Mouse (Mus musculus) midbrain, embryonic 13.5 days (tissue): ENCODE measurements around the gene Slc7a8. TPM values are rescaled to one million over a fixed set of nuclear protein-coding genes. Genes with fewer than 3 reads are reported as not detected.

Experiments used
- ATAC-seq: fragments of 200-750 bp; cut with Nextera tagmentation; 2 replicates; pipeline ENCODE4 v1.8.0; 2017; ENCODE audit warnings: mild to moderate bottlenecking, moderate TSS enrichment, moderate library complexity
- H3K27ac ChIP-seq: fragments of 300-500 bp; sonication (generic); 2 replicates; pipeline ENCODE4 v1.5.1; 2015; ENCODE audit warnings: inconsistent platforms, mild to moderate bottlenecking, moderate library complexity
- H3K27me3 ChIP-seq: fragments of 300-500 bp; sonication (generic); 2 replicates; pipeline ENCODE4 v1.6.1; 2015; ENCODE audit warnings: mild to moderate bottlenecking, inconsistent platforms
- H3K36me3 ChIP-seq: fragments of 300-500 bp; sonication (generic); 2 replicates; pipeline ENCODE4 v1.6.1; 2015; ENCODE audit warnings: mild to moderate bottlenecking, inconsistent platforms
- H3K4me1 ChIP-seq: fragments of 300-500 bp; sonication (generic); replicated peaks from 2 replicates; pipeline ENCODE4 v1.6.1; 2015; ENCODE audit warnings: inconsistent platforms
- H3K4me2 ChIP-seq: fragments of 300-500 bp; sonication (generic); replicated peaks from 2 replicates; pipeline ENCODE4 v1.6.1; 2015; ENCODE audit warnings: moderate library complexity, mild to moderate bottlenecking, inconsistent platforms
- H3K4me3 ChIP-seq: fragments of 300-500 bp; sonication (generic); replicated peaks from 2 replicates; pipeline ENCODE4 v1.5.1; 2015; ENCODE audit warnings: mild to moderate bottlenecking, inconsistent platforms
- H3K9ac ChIP-seq: fragments of 300-500 bp; sonication (generic); replicated peaks from 2 replicates; pipeline ENCODE4 v1.6.1; 2015; ENCODE audit warnings: mild to moderate bottlenecking, inconsistent platforms
- H3K9me3 ChIP-seq: fragments of 300-500 bp; sonication (generic); 2 replicates; pipeline ENCODE4 v1.6.1; 2016; ENCODE audit warnings: mild to moderate bottlenecking, inconsistent platforms
- WGBS: fragments of 180-500 bp; shearing (Covaris S2); methylation state at CpG from one replicate; pipeline ENCODE4 v1.1.7; 2015; 5-methylcytosine and 5-hydroxymethylcytosine counted together
- polyA plus RNA-seq: library from polyadenylated mRNA; unstranded; fragments of >200 nt; fragmentation: Nextera tagmentation; extraction: Ambion mirVana; gene quantifications from 2 replicates; pipeline ENCODE4 v1.2.1, GENCODE M21; 2015

Slc7a8 gene
- polyA plus RNA-seq, 1 experiment from 2014 or later: 4.6 TPM

DNA sequence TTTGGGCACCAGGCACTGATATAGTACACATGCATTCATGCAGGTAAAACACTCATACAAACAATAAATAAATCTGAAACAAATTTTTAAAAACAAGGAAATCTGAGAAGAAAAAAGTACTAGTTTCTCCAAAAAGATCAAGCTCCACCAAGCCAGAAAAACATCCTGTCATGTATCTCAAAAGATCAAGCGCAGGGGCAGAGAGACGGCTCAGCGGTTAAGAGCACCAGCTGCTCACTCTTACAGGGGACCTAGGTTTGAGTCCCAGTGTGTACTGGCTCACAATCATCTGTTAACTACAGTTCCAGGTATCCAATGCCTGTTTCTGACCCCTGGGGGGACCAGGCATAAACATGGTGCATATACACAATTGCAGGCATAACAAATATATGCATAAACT is 99.3 kb downstream of the Slc7a8 start:
- ATAC-seq: no peak
- H3K9ac ChIP-seq: no peak overlapping the region
- no peak overlapping the region for H3K27ac ChIP-seq
- H3K4me3 ChIP-seq: no peak overlapping the region
- H3K4me2 ChIP-seq: no peak overlapping the region
- peaks cover 30% of the 10 kb centered on the region for H3K4me1 ChIP-seq
- no peaks in the 10 kb centered on the region for H3K27me3 ChIP-seq
- H3K36me3 ChIP-seq: peaks cover 45% of the 10 kb centered on the region
- 89% methylated on average over 3 of the region's 3 CpGs for WGBS
- no peaks in the 10 kb centered on the region for H3K9me3 ChIP-seq

DNA sequence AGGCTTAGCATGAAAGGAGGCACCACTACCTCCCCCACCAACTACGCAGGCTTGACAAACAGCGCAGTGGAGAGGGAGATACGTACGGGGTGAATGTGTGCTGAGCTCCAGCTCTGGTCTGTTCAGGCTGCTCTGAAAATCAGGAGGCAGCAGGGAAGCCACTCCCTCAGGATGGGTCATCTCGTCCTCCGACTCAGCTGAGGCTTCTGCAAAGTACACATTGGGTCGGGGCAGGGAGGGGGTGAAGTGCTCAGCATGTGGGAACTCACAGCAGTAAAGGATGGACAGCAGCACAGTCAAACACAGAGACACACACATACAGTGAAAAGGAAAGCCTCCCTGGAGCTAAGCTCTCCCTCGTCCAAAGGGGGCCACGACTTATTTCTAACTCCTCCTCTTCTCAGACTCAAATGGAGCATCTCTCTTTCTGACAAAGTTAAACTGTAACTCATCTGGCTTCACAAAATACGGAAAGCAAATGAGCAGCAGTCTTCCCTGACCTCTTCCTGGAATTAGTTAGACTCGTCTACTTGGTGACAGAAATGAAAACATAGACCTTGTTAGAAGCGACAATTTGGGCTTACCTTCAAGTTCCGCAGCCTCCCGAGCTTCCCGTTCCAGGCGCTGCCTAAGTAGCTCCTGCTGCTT is 103.0 kb downstream of the Slc7a8 start:
- WGBS: 87% methylated on average over 16 of the region's 16 CpGs
- H3K36me3 ChIP-seq: peaks cover 70% of the 10 kb centered on the region

DNA sequence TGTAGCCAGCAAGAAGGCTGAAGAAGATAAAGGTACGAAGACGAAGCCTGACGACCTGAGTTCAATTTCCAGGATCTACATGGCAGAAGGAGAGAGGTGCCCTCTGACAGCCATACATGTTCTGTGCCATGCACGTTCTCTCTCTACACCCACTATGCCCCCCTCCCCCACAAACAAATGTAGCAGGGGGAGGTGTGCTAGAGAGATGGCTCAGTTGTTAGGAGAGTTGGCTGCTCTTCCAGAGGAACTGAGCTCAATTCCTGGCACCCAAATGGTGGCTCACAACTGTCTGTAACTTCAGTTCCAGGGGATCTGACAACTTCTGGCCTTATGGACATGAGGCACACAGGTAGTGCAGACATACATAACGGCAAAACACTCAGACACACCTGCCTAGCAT is 105.5 kb downstream of the Slc7a8 start:
- Histone ChIP-seq H3K9me3 (no peaks in the 10 kb centered on the region), H3K27ac (no peak overlapping the region), H3K9ac (no peak overlapping the region), H3K36me3 (peaks cover 79% of the 10 kb centered on the region), H3K4me1 (no peaks in the 10 kb centered on the region), H3K27me3 (no peaks in the 10 kb centered on the region), H3K4me3 (no peak overlapping the region), H3K4me2 (no peak overlapping the region)
- WGBS: 90% methylated on average over 5 of the region's 5 CpGs
- ATAC-seq: no peak

More for the DNA sequence above, 103.0 kb downstream of the Slc7a8 start:
- no peak overlapping the region for H3K9ac ChIP-seq
- no peak for ATAC-seq
- H3K4me2 ChIP-seq: no peak overlapping the region
- H3K27ac ChIP-seq: no peak overlapping the region
- no peaks in the 10 kb centered on the region for H3K9me3 ChIP-seq
- H3K4me1 ChIP-seq: peaks cover 11% of the 10 kb centered on the region
- H3K4me3 ChIP-seq: no peak overlapping the region
- no peaks in the 10 kb centered on the region for H3K27me3 ChIP-seq

DNA sequence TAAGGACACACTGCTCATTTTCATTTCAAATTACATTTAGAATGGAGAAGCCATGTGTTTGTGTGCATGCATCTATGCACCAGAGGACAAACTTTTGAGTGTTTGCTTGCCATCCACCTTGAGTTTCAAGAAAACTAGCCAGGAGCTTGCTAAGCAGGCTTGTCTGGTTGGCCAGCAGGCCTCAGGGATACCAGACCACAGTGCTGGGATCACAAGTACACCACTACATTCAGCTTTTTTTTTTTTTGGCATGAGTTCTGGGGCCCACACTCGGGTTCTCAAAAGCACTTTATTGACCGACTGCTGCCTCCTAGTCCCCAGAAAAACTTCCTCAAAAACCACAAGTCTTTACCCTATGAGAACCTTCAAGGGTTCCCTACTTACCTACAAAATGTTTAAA is 107.4 kb downstream of the Slc7a8 start:
- no peaks in the 10 kb centered on the region for H3K9me3 ChIP-seq
- no peak overlapping the region for H3K4me2 ChIP-seq
- H3K4me3 ChIP-seq: no peak overlapping the region
- no peaks in the 10 kb centered on the region for H3K4me1 ChIP-seq
- 82% methylated on average over 2 of the region's 2 CpGs for WGBS
- H3K36me3 ChIP-seq: peaks cover 74% of the 10 kb centered on the region
- no peak overlapping the region for H3K9ac ChIP-seq
- no peak overlapping the region for H3K27ac ChIP-seq
- ATAC-seq: no peak
- no peaks in the 10 kb centered on the region for H3K27me3 ChIP-seq

Other genes starting within 250 kb of the Slc7a8 start
- gene Haus4, start 227.3 kb downstream of the Slc7a8 start, polyA plus RNA-seq: 19.2 and 21.7 TPM in 2 replicates
- 13.5 and 18.0 TPM in 2 replicates for gene Ajuba, start 204.4 kb downstream of the Slc7a8 start, polyA plus RNA-seq
- 8.7 and 9.3 TPM in 2 replicates for gene 4931414P19Rik, start 176.0 kb downstream of the Slc7a8 start, polyA plus RNA-seq
- 438 and 468 TPM in 2 replicates for gene Psmb5, start 163.9 kb downstream of the Slc7a8 start, polyA plus RNA-seq
- 0.15 TPM in 1 of 2 replicates, not detected in the other for gene Psmb11, start 160.5 kb downstream of the Slc7a8 start, polyA plus RNA-seq
- gene Gm17606, start 141.0 kb downstream of the Slc7a8 start, polyA plus RNA-seq: not detected in 2 replicates
- 9.5 and 12.3 TPM in 2 replicates for gene Cdh24, start 140.6 kb downstream of the Slc7a8 start, polyA plus RNA-seq
- gene 1700123O20Rik, start 95.7 kb downstream of the Slc7a8 start, polyA plus RNA-seq: 75.4 and 76.6 TPM in 2 replicates
- gene Acin1, start 95.0 kb downstream of the Slc7a8 start, polyA plus RNA-seq: 185 and 187 TPM in 2 replicates
- gene Gm29776, start 83.1 kb downstream of the Slc7a8 start, polyA plus RNA-seq: 0.27 and 0.32 TPM in 2 replicates
- gene Cebpe, start 69.8 kb downstream of the Slc7a8 start, polyA plus RNA-seq: not detected in 2 replicates
- not detected in 2 replicates for gene Rnf212b, start 32.2 kb upstream of the Slc7a8 start, polyA plus RNA-seq
- gene Homez, start 89.0 kb upstream of the Slc7a8 start, polyA plus RNA-seq: 11.7 and 13.5 TPM in 2 replicates
- 0.98 and 2.2 TPM in 2 replicates for gene Ppp1r3e, start 95.6 kb upstream of the Slc7a8 start, polyA plus RNA-seq
- gene Bcl2l2, start 101.4 kb upstream of the Slc7a8 start, polyA plus RNA-seq: 4.4 and 4.9 TPM in 2 replicates
- gene Gm20521, start 101.5 kb upstream of the Slc7a8 start, polyA plus RNA-seq: 0.18 TPM in 1 of 2 replicates, not detected in the other
- 178 and 203 TPM in 2 replicates for gene Pabpn1, start 110.6 kb upstream of the Slc7a8 start, polyA plus RNA-seq
- gene Slc22a17, start 131.2 kb upstream of the Slc7a8 start, polyA plus RNA-seq: 119 and 158 TPM in 2 replicates
- gene Efs, start 144.2 kb upstream of the Slc7a8 start, polyA plus RNA-seq: 18.0 and 21.6 TPM in 2 replicates
- 0.15 and 0.19 TPM in 2 replicates for gene Il25, start 150.7 kb upstream of the Slc7a8 start, polyA plus RNA-seq
- gene Cmtm5, start 154.3 kb upstream of the Slc7a8 start, polyA plus RNA-seq: 1.9 and 2.0 TPM in 2 replicates
- gene Myh6, start 185.0 kb upstream of the Slc7a8 start, polyA plus RNA-seq: 0.75 and 1.3 TPM in 2 replicates
- gene Gm17428, start 195.0 kb upstream of the Slc7a8 start, polyA plus RNA-seq: not detected in 2 replicates
- 4.6 and 5.3 TPM in 2 replicates for gene Myh7, start 212.7 kb upstream of the Slc7a8 start, polyA plus RNA-seq
- gene Ngdn, start 233.5 kb upstream of the Slc7a8 start, polyA plus RNA-seq: 60.4 and 62.7 TPM in 2 replicates